Mouse (Mus musculus) bone marrow, adult 2 months (tissue): ENCODE measurements at regions not wholly inside any gene's neighbourhood (a gene's known extent, or its start where the extent isn't known, plus 50 kb on each side); places are given as distances from the start of the nearest gene placed in this dataset.

Experiments used
- H3K27ac ChIP-seq: fragments of 200-500 bp; 2 replicates; pipeline ENCODE4 v1.5.1; 2012; ENCODE audit warnings: low read depth, mild to moderate bottlenecking, control low read depth, inconsistent platforms, low read length; ENCODE audit not compliant: control insufficient read depth, poor library complexity, insufficient read depth
- H3K4me1 ChIP-seq: fragments of 200-500 bp; 2 replicates; pipeline ENCODE4 v1.6.1; 2011; ENCODE audit warnings: low read length; ENCODE audit not compliant: control insufficient read depth, insufficient read depth
- H3K4me3 ChIP-seq: fragments of 200-500 bp; replicated peaks from 2 replicates; pipeline ENCODE3; 2011; ENCODE audit warnings: mild to moderate bottlenecking, low read depth, low read length, control low read depth; ENCODE audit not compliant: control insufficient read depth
- CTCF ChIP-seq: fragments of 200-500 bp; IDR thresholded peaks from 2 replicates; pipeline ENCODE4 v1.5.1; 2011; ENCODE audit warnings: low read length, control low read depth; ENCODE audit not compliant: control insufficient read depth, insufficient read depth
- POLR2A ChIP-seq: fragments of 200-500 bp; IDR thresholded peaks from 2 replicates; pipeline ENCODE4 v1.6.1; 2011; ENCODE audit warnings: low read depth, mild to moderate bottlenecking, control low read depth, low read length, borderline replicate concordance; ENCODE audit not compliant: control insufficient read depth
- WGBS: fragments of 180-500 bp; shearing (Covaris S2); methylation state at CpG from one replicate; pipeline ENCODE4 v1.1.7; 2018; 5-methylcytosine and 5-hydroxymethylcytosine counted together

GRCm38 (mm10) chr4:148723208-148723607 lies 80.1 kb downstream of the Gm572 start:
- H3K27ac ChIP-seq, result no peak overlapping the region
- TF ChIP-seq POLR2A (no peak), CTCF (no peak)
- 73% methylated on average over 9 of the region's 9 CpGs for WGBS
- no peaks in the 10 kb centered on the region for H3K4me1 ChIP-seq
- H3K4me3 ChIP-seq, result no peak overlapping the region

- 25% methylated on average over 39 of the region's 39 CpGs for WGBS
Observed at GRCm38 (mm10) chr4:148723934-148724719, 80.1 kb upstream of the Casz1 start.

GRCm38 (mm10) chr4:148728800-148729199 lies 75.4 kb upstream of the Casz1 start:
- Histone ChIP-seq H3K4me3 (no peak overlapping the region), H3K27ac (no peak overlapping the region), H3K4me1 (no peaks in the 10 kb centered on the region)
- TF ChIP-seq POLR2A (no peak), CTCF (no peak)
- WGBS, result 83% methylated on average over 5 of the region's 5 CpGs

More at GRCm38 (mm10) chr4:148723934-148724719, 80.1 kb upstream of the Casz1 start:
- Histone ChIP-seq H3K27ac (no peak overlapping the region), H3K4me3 (no peak overlapping the region), H3K4me1 (no peaks in the 10 kb centered on the region)
- no peak for TF ChIP-seq CTCF
- TF ChIP-seq POLR2A, result no peak

GRCm38 (mm10) chr4:148731586-148731985 lies 72.6 kb upstream of the Casz1 start:
- Histone ChIP-seq H3K4me3 (no peak overlapping the region), H3K27ac (no peak overlapping the region), H3K4me1 (no peaks in the 10 kb centered on the region)
- TF ChIP-seq POLR2A (no peak), CTCF (no peak)
- WGBS, result 59% methylated on average over 3 of the region's 3 CpGs

- no peak overlapping the region for H3K27ac ChIP-seq
- no peak for TF ChIP-seq POLR2A
- no peak for TF ChIP-seq CTCF
- 70% methylated on average over 9 of the region's 9 CpGs for WGBS
- H3K4me1 ChIP-seq, result no peaks in the 10 kb centered on the region
- no peak overlapping the region for H3K4me3 ChIP-seq
Observed at GRCm38 (mm10) chr4:148734061-148734460, 70.2 kb upstream of the Casz1 start.

- H3K27ac ChIP-seq, result no peak overlapping the region
- H3K4me1 ChIP-seq, result no peaks in the 10 kb centered on the region
- TF ChIP-seq POLR2A (no peak), CTCF (no peak)
- no peak overlapping the region for H3K4me3 ChIP-seq
- 75% methylated on average over 12 of the region's 12 CpGs for WGBS
Observed at GRCm38 (mm10) chr4:148734547-148734946, 69.7 kb upstream of the Casz1 start.

GRCm38 (mm10) chr4:148738601-148739530 lies 65.4 kb upstream of the Casz1 start:
- WGBS, result 60% methylated on average over 13 of the region's 13 CpGs
- Histone ChIP-seq H3K4me1 (no peaks in the 10 kb centered on the region), H3K4me3 (no peak overlapping the region), H3K27ac (no peak overlapping the region)
- TF ChIP-seq CTCF (no peak), POLR2A (no peak)
